Comparison of ENCODE assay signal across 8 mouse cellular contexts in genomic region chr12:80227835-80228234, GRCm38 (mm10). TPM values are rescaled to one million over a fixed set of nuclear protein-coding genes. Genes with fewer than 3 reads are reported as not detected.
A peak's percentile ranks its signal among the peaks of the same experiment; 100 is the strongest.
DNase-seq lines count a peak whose midpoint lies in the region; ATAC-seq and TF ChIP-seq lines count a peak whose summit lies in the region.

No protein-coding gene starts in this region.

- H3K27ac ChIP-seq in kidney, adult 2 months (ENCODE audit: insufficient read depth, low read depth, low read length) = no peak overlapping the region
- peak overlapping the region; percentile 60 for H3K27ac ChIP-seq in embryonic facial prominence, embryonic 13.5 days
- peak overlapping the region; percentile 90 for H3K27ac ChIP-seq in intestine, embryonic 14.5 days (ENCODE audit: low read depth)
- H3K27ac ChIP-seq in midbrain, embryonic 12.5 days (replicated peaks) = peak overlapping the region; percentile 58

- TF ChIP-seq CTCF in kidney, adult 2 months (conservative IDR thresholded peaks at IDR 0.05; ENCODE audit: insufficient read depth, insufficient read length, low read depth, low read length) = no peak

- H3K4me1 ChIP-seq in kidney, adult 2 months (ENCODE audit: control insufficient read depth, insufficient read depth, low read length) = peaks cover 23% of the 10 kb centered on the region
- peaks cover 98% of the 10 kb centered on the region for H3K4me1 ChIP-seq in embryonic facial prominence, embryonic 13.5 days
- peaks cover 83% of the 10 kb centered on the region for H3K4me1 ChIP-seq in intestine, embryonic 14.5 days (replicated peaks; ENCODE audit: control insufficient read depth, insufficient read depth, low read length)
- H3K4me1 ChIP-seq in midbrain, embryonic 12.5 days = peaks cover 51% of the 10 kb centered on the region

- 46% methylated on average over 3 of the region's 3 CpGs for WGBS in kidney, adult 2 months
- 30% methylated on average over 3 of the region's 3 CpGs for WGBS in embryonic facial prominence, embryonic 13.5 days
- WGBS in intestine, embryonic 14.5 days = 50% methylated on average over 3 of the region's 3 CpGs
- WGBS in midbrain, embryonic 12.5 days = 17% methylated on average over 3 of the region's 3 CpGs

- no peaks in the 10 kb centered on the region for H3K36me3 ChIP-seq in kidney, adult 2 months (ENCODE audit: control insufficient read depth, insufficient read depth, low read length)
- 0 out of 2 replicates have a peak, but pooled peaks cover 2% of the 10 kb centered on the region for H3K36me3 ChIP-seq in embryonic facial prominence, embryonic 13.5 days
- H3K36me3 ChIP-seq in intestine, embryonic 14.5 days (ENCODE audit: control insufficient read depth, insufficient read depth, low read length) = no peaks in the 10 kb centered on the region
- H3K36me3 ChIP-seq in midbrain, embryonic 12.5 days = no peaks in the 10 kb centered on the region

- peak; percentile 39 for DNase-seq in kidney, adult 2 months
- DNase-seq in kidney, adult 8-10 months = no peak
- no peak for DNase-seq in intestine, embryonic 14.5 days (ENCODE audit: low spot score)
- DNase-seq in adrenal gland, adult 2 months = no peak
- no peak for DNase-seq in ovary, postnatal 36 days (ENCODE audit: low spot score)

- no peaks in the 10 kb centered on the region for H3K27me3 ChIP-seq in kidney, adult 2 months (replicated peaks; ENCODE audit: control insufficient read depth, insufficient read depth, low read length)
- no peaks in the 10 kb centered on the region for H3K27me3 ChIP-seq in embryonic facial prominence, embryonic 13.5 days
- no peaks in the 10 kb centered on the region for H3K27me3 ChIP-seq in intestine, embryonic 14.5 days (replicated peaks; ENCODE audit: control insufficient read depth, insufficient read depth, low read length)
- H3K27me3 ChIP-seq in midbrain, embryonic 12.5 days = no peaks in the 10 kb centered on the region

- H3K9me3 ChIP-seq in embryonic facial prominence, embryonic 13.5 days = no peaks in the 10 kb centered on the region
- H3K9me3 ChIP-seq in intestine, embryonic 14.5 days (ENCODE audit: control insufficient read depth, low read length) = no peaks in the 10 kb centered on the region
- H3K9me3 ChIP-seq in midbrain, embryonic 12.5 days = no peaks in the 10 kb centered on the region

- H3K4me2 ChIP-seq in embryonic facial prominence, embryonic 13.5 days = no peak overlapping the region; the same call in 1 of the 2 replicates
- H3K4me2 ChIP-seq in intestine, embryonic 14.5 days (ENCODE audit: low read length) = no peak overlapping the region
- H3K4me2 ChIP-seq in midbrain, embryonic 12.5 days (replicated peaks) = no peak overlapping the region

- ATAC-seq in embryonic facial prominence, embryonic 13.5 days (ENCODE audit: insufficient number of reproducible peaks, insufficient read depth, low FRiP score, low TSS enrichment, low read depth) = no peak
- no peak for ATAC-seq in intestine, embryonic 14.5 days (replicated peaks; ENCODE audit: low FRiP score, low TSS enrichment, low read depth)
- ATAC-seq in midbrain, embryonic 12.5 days (ENCODE audit: low FRiP score, low read depth) = peak; percentile 52; the same call in 1 of the 2 replicates
- ATAC-seq in inflammation-experienced regulatory T-cells, adult 6 months = no peak

- H3K9ac ChIP-seq in embryonic facial prominence, embryonic 13.5 days = no peak overlapping the region
- H3K9ac ChIP-seq in intestine, embryonic 14.5 days (ENCODE audit: low read length) = no peak overlapping the region
- H3K9ac ChIP-seq in midbrain, embryonic 12.5 days (replicated peaks) = no peak overlapping the region

- TF ChIP-seq POLR2A in kidney, adult 2 months (IDR thresholded peaks at IDR 0.05; ENCODE audit: low read depth, low read length) = no peak

- H3K4me3 ChIP-seq in kidney, adult 2 months (ENCODE audit: insufficient read depth, low read depth, low read length) = no peak overlapping the region
- no peak overlapping the region for H3K4me3 ChIP-seq in embryonic facial prominence, embryonic 13.5 days
- no peak overlapping the region for H3K4me3 ChIP-seq in intestine, embryonic 14.5 days (ENCODE audit: low read depth, low read length)
- no peak overlapping the region for H3K4me3 ChIP-seq in midbrain, embryonic 12.5 days

RNA-seq across cellular contexts. Expression of gene Actn1, which starts 32.3 kb away (rescaled TPM):
- polyA plus RNA-seq in kidney, adult 2 months (2012; rRNA removed) = 31.3 and 32.6 TPM in 2 replicates
- 37.5 and 39.4 TPM in 2 replicates for polyA plus RNA-seq in embryonic facial prominence, embryonic 13.5 days (2015; fragmentation: Nextera tagmentation; extraction: Ambion mirVana)
- 66.0 and 68.6 TPM in 2 replicates for polyA plus RNA-seq in intestine, embryonic 14.5 days (2014; fragmentation: Nextera tagmentation; extraction: Ambion mirVana)
- polyA plus RNA-seq in midbrain, embryonic 12.5 days (2016; fragmentation: Nextera tagmentation; extraction: Ambion mirVana) = 18.9 and 20.6 TPM in 2 replicates
- 10 to 100 TPM in 2 of 3 experiments, 1 to 10 TPM in 1; 9.2 to 43.5 (median 30.1) TPM for polyA plus RNA-seq in inflammation-experienced regulatory T-cells, adult 6 months (2017; shearing (Covaris generic))
- total RNA-seq in adrenal gland, adult 2 months (2021) = 10 to 100 TPM; 31.0 to 49.3 TPM
- polyA plus RNA-seq in adrenal gland, adult 2 months (2012; rRNA removed) = 11.6 and 13.9 TPM in 2 replicates
